8 mouse cellular contexts compared by ENCODE assay signal in genomic region chr19:6333761-6334595, GRCm38 (mm10). TPM values are rescaled to one million over a fixed set of nuclear protein-coding genes. Genes with fewer than 3 reads are reported as not detected.
DNase-seq lines count a peak whose midpoint lies in the region; ATAC-seq and TF ChIP-seq lines count a peak whose summit lies in the region.

No protein-coding gene starts in this region.

- no peaks in the 10 kb centered on the region for H3K9me3 ChIP-seq in lung, embryonic 15.5 days
- no peaks in the 10 kb centered on the region for H3K9me3 ChIP-seq in embryonic facial prominence, embryonic 15.5 days (replicated peaks)
- no peaks in the 10 kb centered on the region for H3K9me3 ChIP-seq in intestine, postnatal 0 days (ENCODE audit: control insufficient read depth)
- H3K9me3 ChIP-seq in neural tube, embryonic 14.5 days (ENCODE audit: control insufficient read depth, low read length), result no peaks in the 10 kb centered on the region

- peak overlapping the region; percentile 86 for H3K4me2 ChIP-seq in lung, embryonic 15.5 days
- peak overlapping the region; percentile 85 for H3K4me2 ChIP-seq in embryonic facial prominence, embryonic 15.5 days (replicated peaks)
- H3K4me2 ChIP-seq in intestine, postnatal 0 days (replicated peaks; ENCODE audit: low read depth), result peak overlapping the region; percentile 87
- H3K4me2 ChIP-seq in neural tube, embryonic 14.5 days (ENCODE audit: low read depth, low read length), result peak overlapping the region; percentile 94

- 0 out of 2 replicates have a peak, but pooled peaks have one; percentile 1 for ATAC-seq in lung, embryonic 15.5 days (ENCODE audit: borderline replicate concordance, extremely low read depth, low FRiP score, low TSS enrichment)
- no peak; the same call in 1 of the 2 replicates for ATAC-seq in embryonic facial prominence, embryonic 15.5 days (ENCODE audit: insufficient number of reproducible peaks, low FRiP score, low TSS enrichment, low read depth)
- ATAC-seq in intestine, postnatal 0 days, result 0 out of 2 replicates have a peak, but pooled peaks have one; percentile 2
- ATAC-seq in neural tube, embryonic 14.5 days (ENCODE audit: low read depth), result peak; percentile 3; the same call in 1 of the 2 replicates

- 54% methylated on average over 9 of the region's 9 CpGs for WGBS in lung, embryonic 15.5 days
- WGBS in embryonic facial prominence, embryonic 15.5 days, result 62% methylated on average over 9 of the region's 9 CpGs
- WGBS in intestine, postnatal 0 days, result 62% methylated on average over 9 of the region's 9 CpGs
- WGBS in neural tube, embryonic 14.5 days, result 69% methylated on average over 9 of the region's 9 CpGs

- no peaks in the 10 kb centered on the region for H3K27me3 ChIP-seq in lung, embryonic 15.5 days
- H3K27me3 ChIP-seq in embryonic facial prominence, embryonic 15.5 days, result no peaks in the 10 kb centered on the region
- H3K27me3 ChIP-seq in intestine, postnatal 0 days (replicated peaks; ENCODE audit: control insufficient read depth, insufficient read depth, low read length), result no peaks in the 10 kb centered on the region
- no peaks in the 10 kb centered on the region for H3K27me3 ChIP-seq in neural tube, embryonic 14.5 days (ENCODE audit: control insufficient read depth, insufficient read depth, low read length)

- H3K36me3 ChIP-seq in lung, embryonic 15.5 days, result peaks cover 21% of the 10 kb centered on the region
- peaks cover 24% of the 10 kb centered on the region for H3K36me3 ChIP-seq in embryonic facial prominence, embryonic 15.5 days
- H3K36me3 ChIP-seq in intestine, postnatal 0 days (ENCODE audit: control insufficient read depth, insufficient read depth), result peaks cover 22% of the 10 kb centered on the region
- H3K36me3 ChIP-seq in neural tube, embryonic 14.5 days (ENCODE audit: control insufficient read depth, insufficient read depth, low read length), result peaks cover 14% of the 10 kb centered on the region

- peaks cover 30% of the 10 kb centered on the region for H3K4me1 ChIP-seq in lung, embryonic 15.5 days
- peaks cover 34% of the 10 kb centered on the region for H3K4me1 ChIP-seq in embryonic facial prominence, embryonic 15.5 days
- H3K4me1 ChIP-seq in intestine, postnatal 0 days (replicated peaks; ENCODE audit: control insufficient read depth, insufficient read depth, low read length), result no peaks in the 10 kb centered on the region
- H3K4me1 ChIP-seq in neural tube, embryonic 14.5 days (ENCODE audit: control insufficient read depth, insufficient read depth, low read length), result peaks cover 17% of the 10 kb centered on the region

- peak overlapping the region; percentile 39; the same call in 1 of the 2 replicates for H3K9ac ChIP-seq in lung, embryonic 15.5 days
- no peak overlapping the region for H3K9ac ChIP-seq in embryonic facial prominence, embryonic 15.5 days
- H3K9ac ChIP-seq in intestine, postnatal 0 days (ENCODE audit: low read depth, low read length), result no peak overlapping the region
- no peak overlapping the region for H3K9ac ChIP-seq in neural tube, embryonic 14.5 days (replicated peaks; ENCODE audit: low read depth, low read length)

- no peak for TF ChIP-seq CTCF in intestine, postnatal 0 days (IDR thresholded peaks at IDR 0.05; ENCODE audit: low read depth)

- H3K4me3 ChIP-seq in lung, embryonic 15.5 days, result peak overlapping the region; percentile 89
- H3K4me3 ChIP-seq in embryonic facial prominence, embryonic 15.5 days (replicated peaks), result peak overlapping the region; percentile 80
- peak overlapping the region; percentile 81 for H3K4me3 ChIP-seq in intestine, postnatal 0 days (ENCODE audit: low read depth, low read length)
- peak overlapping the region; percentile 87; the same call in 1 of the 2 replicates for H3K4me3 ChIP-seq in neural tube, embryonic 14.5 days (ENCODE audit: low read depth, low read length)

- peak overlapping the region; percentile 89 for H3K27ac ChIP-seq in lung, embryonic 15.5 days
- H3K27ac ChIP-seq in embryonic facial prominence, embryonic 15.5 days (replicated peaks), result peak overlapping the region; percentile 90
- peak overlapping the region; percentile 55 for H3K27ac ChIP-seq in intestine, postnatal 0 days (ENCODE audit: low read depth, low read length)
- peak overlapping the region; percentile 24; the same call in 1 of the 2 replicates for H3K27ac ChIP-seq in neural tube, embryonic 14.5 days (ENCODE audit: low read depth, low read length)

- no peak for DNase-seq in lung, adult 18-20 months
- DNase-seq in cerebellum, postnatal 4 days (ENCODE audit: low spot score in 2 of 2), result no peak
- no peak for DNase-seq in gastrocnemius, postnatal 25 days
- DNase-seq in kidney, postnatal 36 days, result no peak

RNA-seq across cellular contexts. Expression of gene Men1, which starts 0.8 kb away (rescaled TPM):
- 82.6 and 85.7 TPM in 2 replicates for polyA plus RNA-seq in lung, embryonic 15.5 days (2015; fragmentation: Nextera tagmentation; extraction: Ambion mirVana)
- 82.1 and 91.7 TPM in 2 replicates for polyA plus RNA-seq in embryonic facial prominence, embryonic 15.5 days (2015; fragmentation: Nextera tagmentation; extraction: Ambion mirVana)
- polyA plus RNA-seq in intestine, postnatal 0 days (2015; fragmentation: Nextera tagmentation; extraction: Ambion mirVana), result 17.1 and 19.6 TPM in 2 replicates
- 36.8 and 43.9 TPM in 2 replicates for polyA plus RNA-seq in neural tube, embryonic 14.5 days (2014; fragmentation: Nextera tagmentation; extraction: Ambion mirVana)
- 1 to 10 TPM; 5.0 to 7.0 TPM for total RNA-seq in gastrocnemius, postnatal 25 days (2021)

RNA-seq across cellular contexts. Expression of gene Map4k2, which starts 7.0 kb away (rescaled TPM):
- polyA plus RNA-seq in lung, embryonic 15.5 days (2015; fragmentation: Nextera tagmentation; extraction: Ambion mirVana), result 19.2 and 22.9 TPM in 2 replicates
- 15.6 and 16.7 TPM in 2 replicates for polyA plus RNA-seq in embryonic facial prominence, embryonic 15.5 days (2015; fragmentation: Nextera tagmentation; extraction: Ambion mirVana)
- polyA plus RNA-seq in intestine, postnatal 0 days (2015; fragmentation: Nextera tagmentation; extraction: Ambion mirVana), result 4.1 and 4.3 TPM in 2 replicates
- polyA plus RNA-seq in neural tube, embryonic 14.5 days (2014; fragmentation: Nextera tagmentation; extraction: Ambion mirVana), result 13.3 and 15.8 TPM in 2 replicates
- 10 to 100 TPM in 1 of 2 experiments, 1 to 10 TPM in 1; 9.2 to 14.6 TPM for total RNA-seq in gastrocnemius, postnatal 25 days (2021)

RNA-seq across cellular contexts. Expression of gene Cdc42bpg, which starts 27.7 kb away (rescaled TPM):
- polyA plus RNA-seq in lung, embryonic 15.5 days (2015; fragmentation: Nextera tagmentation; extraction: Ambion mirVana), result 0.77 and 0.92 TPM in 2 replicates
- 1.5 and 2.5 TPM in 2 replicates for polyA plus RNA-seq in embryonic facial prominence, embryonic 15.5 days (2015; fragmentation: Nextera tagmentation; extraction: Ambion mirVana)
- 1.8 and 2.3 TPM in 2 replicates for polyA plus RNA-seq in intestine, postnatal 0 days (2015; fragmentation: Nextera tagmentation; extraction: Ambion mirVana)
- 0.61 and 0.71 TPM in 2 replicates for polyA plus RNA-seq in neural tube, embryonic 14.5 days (2014; fragmentation: Nextera tagmentation; extraction: Ambion mirVana)
- 1 to 10 TPM; 4.0 to 5.1 TPM for total RNA-seq in gastrocnemius, postnatal 25 days (2021)

RNA-seq across cellular contexts. Expression of gene Sf1, which starts 29.5 kb away (rescaled TPM):
- 133 and 136 TPM in 2 replicates for polyA plus RNA-seq in lung, embryonic 15.5 days (2015; fragmentation: Nextera tagmentation; extraction: Ambion mirVana)
- polyA plus RNA-seq in embryonic facial prominence, embryonic 15.5 days (2015; fragmentation: Nextera tagmentation; extraction: Ambion mirVana), result 132 and 145 TPM in 2 replicates
- 51.9 and 55.3 TPM in 2 replicates for polyA plus RNA-seq in intestine, postnatal 0 days (2015; fragmentation: Nextera tagmentation; extraction: Ambion mirVana)
- 91.7 and 112 TPM in 2 replicates for polyA plus RNA-seq in neural tube, embryonic 14.5 days (2014; fragmentation: Nextera tagmentation; extraction: Ambion mirVana)
- total RNA-seq in gastrocnemius, postnatal 25 days (2021), result 10 to 100 TPM; 65.5 to 75.2 TPM

RNA-seq across cellular contexts. Expression of gene Pygm, which starts 50.2 kb away (rescaled TPM):
- 17.7 and 22.3 TPM in 2 replicates for polyA plus RNA-seq in lung, embryonic 15.5 days (2015; fragmentation: Nextera tagmentation; extraction: Ambion mirVana)
- polyA plus RNA-seq in embryonic facial prominence, embryonic 15.5 days (2015; fragmentation: Nextera tagmentation; extraction: Ambion mirVana), result 35.6 and 38.9 TPM in 2 replicates
- 4.1 and 4.7 TPM in 2 replicates for polyA plus RNA-seq in intestine, postnatal 0 days (2015; fragmentation: Nextera tagmentation; extraction: Ambion mirVana)
- polyA plus RNA-seq in neural tube, embryonic 14.5 days (2014; fragmentation: Nextera tagmentation; extraction: Ambion mirVana), result 4.3 and 4.4 TPM in 2 replicates
- 1,000 to 10,000 TPM; 5,552 to 6,904 TPM for total RNA-seq in gastrocnemius, postnatal 25 days (2021)

Comparison
In these comparisons a context has a peak if more than half of its experiments do, and no peak if none do; other contexts are left out.
1. H3K27ac ChIP-seq: peak in every context shown above with its lines; median percentile 90 in embryonic facial prominence, embryonic 15.5 days; 89 in lung, embryonic 15.5 days; 55 in intestine, postnatal 0 days; 24 in neural tube, embryonic 14.5 days.